Mouse (Mus musculus): Measurements from ENCODE around the gene Zfhx3.

The Zfhx3 gene

DNA sequence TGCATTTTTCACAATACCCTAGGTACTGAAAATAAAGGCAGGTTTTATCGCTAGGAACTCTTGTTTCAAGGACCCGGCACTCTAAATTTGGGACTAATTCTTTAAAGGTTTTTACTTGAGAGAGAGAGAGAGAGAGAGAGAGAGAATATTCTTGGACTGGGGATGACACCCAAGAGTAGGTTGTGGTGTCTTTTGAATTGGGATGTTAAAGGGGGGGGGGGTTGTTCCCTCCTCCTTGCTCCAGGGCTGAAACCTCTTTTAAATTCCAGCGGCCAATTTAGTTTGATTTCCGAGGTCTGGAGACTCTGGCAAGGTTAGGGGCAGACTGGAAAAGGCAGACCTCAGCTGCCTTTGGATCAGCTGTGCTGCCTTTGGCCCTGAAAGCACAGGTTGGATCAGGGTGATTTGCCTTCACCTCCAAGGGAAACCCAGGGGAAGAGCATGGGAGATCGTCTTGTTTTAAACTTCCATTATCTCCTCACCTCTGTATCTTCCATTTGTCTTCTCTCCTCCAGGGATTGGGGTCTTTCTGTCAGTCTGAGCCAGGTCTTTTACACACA is 755.7 kb downstream of the Zfhx3 start:
- no peak for DNase-seq (ENCODE audit: low spot score in 2 of 2)

DNA sequence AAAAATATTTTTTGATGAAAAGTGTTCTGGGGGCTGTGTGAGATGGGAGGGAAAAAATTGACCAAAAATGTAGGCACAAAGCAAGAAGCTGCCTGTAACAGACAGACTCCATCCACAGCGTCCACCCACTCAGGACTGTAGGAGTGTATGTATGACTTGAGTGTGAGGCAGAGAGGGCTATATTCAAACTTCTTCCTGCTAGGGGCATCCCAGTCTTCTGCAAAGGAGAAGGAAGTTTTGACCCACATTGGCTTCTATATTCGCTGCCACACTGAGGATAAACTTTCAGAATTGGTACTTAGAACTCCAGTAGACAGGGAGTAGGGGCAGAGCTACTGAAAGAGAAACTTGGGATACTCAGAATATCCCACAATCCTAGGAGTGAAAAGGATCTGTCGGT is 756.6 kb downstream of the Zfhx3 start:
- DNase-seq (ENCODE audit: low spot score in 2 of 2) = no peak

DNA sequence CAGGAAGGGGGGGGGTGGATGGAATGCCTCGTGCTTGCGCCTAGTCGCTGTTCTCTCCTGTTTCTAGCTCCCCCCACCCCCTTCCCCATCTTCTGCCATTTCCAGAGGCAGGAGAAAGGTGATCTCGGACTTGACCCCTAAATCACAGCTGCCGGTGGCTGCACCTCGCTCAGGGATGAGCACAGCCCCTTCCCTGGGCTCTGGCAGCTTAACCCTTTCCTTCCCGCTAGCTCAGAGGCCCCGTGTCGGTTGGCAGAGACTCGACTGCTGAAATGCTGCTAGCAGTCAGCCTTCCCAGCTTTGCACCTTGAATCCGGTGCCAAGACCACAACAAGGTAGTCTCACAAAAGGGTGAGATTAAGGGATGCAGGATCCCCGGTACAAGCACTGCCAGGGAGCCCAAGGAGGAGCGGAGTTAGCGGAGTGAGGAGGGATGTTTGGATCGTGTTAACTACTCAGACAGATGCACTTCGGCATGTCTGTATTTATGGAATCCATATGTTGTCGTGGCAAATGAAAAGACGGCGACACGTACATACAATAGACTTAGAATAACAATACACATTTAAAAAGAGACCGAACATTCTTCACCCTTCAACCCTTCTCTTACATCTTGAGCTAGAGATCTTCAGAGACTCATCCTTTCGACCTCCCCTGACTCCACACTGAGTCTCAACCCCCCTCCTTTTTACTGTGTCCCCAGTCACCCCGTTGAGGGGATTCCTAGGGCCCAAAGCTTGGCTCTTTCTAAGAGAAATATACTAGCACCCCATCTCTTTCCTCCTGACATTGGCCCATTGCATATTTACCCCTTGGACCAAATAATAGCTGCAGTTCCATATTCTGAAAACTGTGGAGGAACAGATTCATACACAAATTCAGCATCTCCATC is 757.3 kb downstream of the Zfhx3 start:
- no peak for DNase-seq (ENCODE audit: low spot score in 2 of 2)

GRCm38 (mm10) chr8:108701381-108702175 is 759.1 kb downstream of the Zfhx3 start:
- DNase-seq (ENCODE audit: low spot score in 2 of 2) = no peak

- DNase-seq (ENCODE audit: low spot score in 2 of 2) = no peak
Observed at GRCm38 (mm10) chr8:108702201-108702600, 759.8 kb downstream of the Zfhx3 start.

DNA sequence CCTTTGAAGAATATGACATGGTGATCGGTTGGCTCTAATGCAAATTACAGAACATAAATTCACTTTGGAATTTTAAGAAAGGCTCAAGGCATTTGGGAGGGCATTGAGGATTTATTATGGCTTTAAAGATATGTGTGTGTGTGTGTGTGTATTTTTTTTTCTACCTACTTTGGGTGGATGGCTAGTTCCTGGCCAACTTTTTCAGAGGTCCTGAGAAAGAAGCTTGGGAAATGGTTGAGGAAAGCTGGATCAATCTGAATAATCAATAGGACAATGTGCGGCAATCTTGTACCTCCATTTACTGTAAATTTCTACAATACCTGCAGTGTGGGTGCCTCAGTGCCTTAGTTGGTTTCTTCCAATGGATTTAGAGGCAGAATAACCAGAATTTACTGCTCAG is 763.3 kb downstream of the Zfhx3 start:
- no peak for DNase-seq (ENCODE audit: low spot score in 2 of 2)

- no peak for DNase-seq (ENCODE audit: low spot score in 2 of 2)
Observed at GRCm38 (mm10) chr8:108706491-108706847, 764.0 kb downstream of the Zfhx3 start.

DNA sequence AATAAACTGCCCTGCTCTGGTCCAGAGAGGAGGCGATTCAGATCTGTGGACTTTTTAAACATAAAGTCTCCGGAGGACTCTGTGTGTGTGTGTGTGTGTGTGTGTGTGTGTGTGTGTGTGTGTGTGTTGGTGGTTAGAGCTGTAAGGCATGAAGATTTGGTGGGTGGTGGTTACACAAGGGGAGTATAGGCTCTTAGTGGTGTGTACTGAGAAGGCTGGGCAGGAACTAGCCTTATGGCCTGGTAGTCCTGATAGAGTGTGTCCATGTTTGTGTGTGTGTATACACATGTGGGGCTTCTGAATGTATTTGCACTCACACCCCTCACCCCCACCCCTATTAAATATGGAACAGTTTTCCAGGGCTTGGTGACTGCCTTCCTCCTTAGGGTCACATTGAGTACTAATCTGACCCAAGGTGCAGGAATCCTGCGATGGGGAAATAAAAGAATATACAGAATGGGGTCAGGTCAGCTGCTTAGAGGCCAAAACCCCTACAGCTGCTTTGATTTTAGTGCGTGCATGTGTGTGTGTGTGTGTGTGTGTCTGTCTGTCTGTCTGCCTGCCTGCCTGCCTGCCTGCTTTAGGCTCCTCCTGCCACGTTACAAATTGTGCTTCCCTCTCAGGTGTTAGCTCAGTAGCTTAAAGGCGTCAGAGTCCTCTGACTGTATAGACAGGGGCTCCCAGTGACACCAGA is 764.6 kb downstream of the Zfhx3 start:
- no peak for DNase-seq (ENCODE audit: low spot score in 2 of 2)

- DNase-seq (ENCODE audit: low spot score in 2 of 2) = no peak
Observed at GRCm38 (mm10) chr8:108707576-108708281, 765.3 kb downstream of the Zfhx3 start.

- DNase-seq (ENCODE audit: low spot score in 2 of 2) = no peak
Observed at GRCm38 (mm10) chr8:108708833-108709387, 766.5 kb downstream of the Zfhx3 start.

DNA sequence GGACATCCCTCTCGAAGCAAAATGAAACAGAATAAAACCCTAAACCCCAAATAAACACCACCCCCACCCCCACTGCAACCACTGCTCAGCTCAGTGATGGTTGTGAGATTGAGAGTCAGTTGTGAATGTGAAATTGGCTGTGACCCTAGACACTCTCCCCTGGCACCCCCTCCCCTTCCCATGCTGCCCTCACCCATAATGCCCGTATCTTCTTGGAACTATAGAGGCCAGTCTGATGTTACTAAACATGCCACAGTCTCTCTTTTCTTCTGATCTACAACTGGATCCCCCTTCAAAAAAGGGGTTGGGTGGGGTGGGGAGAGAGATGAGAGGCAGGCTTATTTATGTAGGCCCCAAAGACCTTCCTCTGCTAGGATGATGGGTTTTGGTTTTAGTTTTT is 767.0 kb downstream of the Zfhx3 start:
- DNase-seq (ENCODE audit: low spot score in 2 of 2) = no peak

GRCm38 (mm10) chr8:108709928-108710606 is 767.6 kb downstream of the Zfhx3 start:
- DNase-seq (ENCODE audit: low spot score in 2 of 2) = no peak

DNA sequence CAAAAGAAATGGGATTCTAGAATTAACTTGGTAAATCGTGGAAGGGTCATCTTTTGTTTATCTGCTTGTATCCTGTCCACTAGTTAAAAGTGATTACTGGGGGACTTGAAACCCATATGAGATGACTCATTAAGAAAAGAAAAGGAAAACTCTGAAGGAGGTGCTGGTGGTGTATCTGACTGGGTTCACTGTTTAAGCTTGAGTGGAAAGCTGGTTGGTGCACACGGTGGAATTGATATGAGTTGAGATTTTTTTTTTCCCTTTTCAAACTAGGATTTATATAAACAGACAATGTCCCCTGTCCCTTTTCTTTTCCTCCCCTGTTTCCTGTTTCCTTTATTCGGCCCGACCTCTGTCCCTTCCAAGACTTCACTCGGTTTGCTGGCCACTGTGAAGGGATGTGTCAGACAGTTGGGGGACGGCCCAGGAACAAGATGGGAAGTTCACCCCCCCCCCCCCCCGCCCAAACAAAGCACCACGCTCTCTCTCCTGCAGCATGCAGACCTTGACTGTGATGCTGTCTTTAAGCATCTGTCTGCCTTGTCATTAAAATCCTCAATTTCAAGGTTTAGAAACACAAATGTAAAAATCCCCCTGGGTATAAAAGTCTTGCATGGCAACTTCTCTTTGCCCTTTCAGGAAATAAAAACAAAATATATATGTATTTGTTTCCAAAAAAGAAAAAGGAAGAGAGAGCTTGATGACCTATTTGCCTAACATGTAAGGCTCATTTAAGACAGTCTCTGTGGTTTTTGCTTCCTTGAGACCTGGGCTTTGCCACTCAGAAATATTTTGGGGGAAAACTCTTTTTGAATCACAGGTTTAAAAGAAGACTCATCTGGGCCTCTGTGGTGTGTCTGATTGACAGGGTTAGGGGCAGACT is 768.4 kb downstream of the Zfhx3 start:
- no peak for DNase-seq (ENCODE audit: low spot score in 2 of 2)

- DNase-seq (ENCODE audit: low spot score in 2 of 2) = no peak
Observed at GRCm38 (mm10) chr8:108711490-108711793, 769.0 kb downstream of the Zfhx3 start.

DNA sequence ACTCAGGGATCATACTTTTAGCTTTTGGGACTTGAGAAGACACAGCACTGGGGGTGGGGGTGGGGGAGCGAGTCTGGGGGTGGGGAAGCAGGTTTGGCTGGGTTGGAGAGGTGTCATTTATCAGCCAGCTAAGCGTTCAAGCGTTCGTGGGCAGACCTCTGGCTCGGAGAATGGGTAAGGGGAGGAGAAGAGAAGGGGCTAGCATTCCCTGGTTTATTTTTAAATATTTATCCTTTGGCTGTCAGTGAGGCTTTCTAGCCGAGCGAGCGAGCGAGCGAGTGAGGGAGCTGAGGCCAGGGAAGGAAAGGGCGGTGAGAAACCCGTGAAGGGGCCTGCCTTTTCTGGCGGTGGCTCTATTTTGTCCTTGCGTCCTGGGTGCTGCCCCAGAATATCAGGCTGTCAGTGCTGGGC is 769.6 kb downstream of the Zfhx3 start:
- no peak for DNase-seq (ENCODE audit: low spot score in 2 of 2)

- no peak for DNase-seq (ENCODE audit: low spot score in 2 of 2)
Observed at GRCm38 (mm10) chr8:108712607-108713006, 770.2 kb downstream of the Zfhx3 start.

- DNase-seq (ENCODE audit: low spot score in 2 of 2) = no peak
Observed at GRCm38 (mm10) chr8:108713346-108714142, 771.1 kb downstream of the Zfhx3 start.

DNA sequence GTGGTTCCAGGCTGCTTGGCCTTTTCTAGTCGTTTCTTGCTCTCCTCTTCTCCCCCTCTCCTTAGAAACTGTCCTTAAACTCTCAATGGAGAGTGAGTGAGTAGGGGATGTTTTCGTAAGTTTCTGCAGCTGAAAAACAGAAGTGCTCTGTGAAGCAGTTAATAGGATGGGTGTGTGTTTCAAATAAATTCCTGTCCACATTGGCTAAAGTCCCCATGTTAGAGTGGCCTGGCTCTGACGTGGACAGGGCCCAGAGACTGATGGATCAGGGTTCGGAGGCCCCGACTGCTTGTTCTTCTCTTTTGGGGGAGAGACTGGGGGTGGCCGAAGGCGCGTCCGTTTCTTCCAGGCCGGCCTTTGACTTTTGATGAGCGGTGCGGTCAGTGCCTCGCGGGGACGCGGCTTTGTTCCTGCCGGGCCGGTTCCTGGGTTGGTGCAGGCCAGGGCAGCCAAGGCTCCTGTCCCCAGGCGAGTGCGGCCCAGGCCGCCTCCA is 771.7 kb downstream of the Zfhx3 start:
- no peak for DNase-seq (ENCODE audit: low spot score in 2 of 2)
